Mouse (Mus musculus): ENCODE results near the gene Olfr1355.
"Not testable (repeated sequence)": the region's sequence is repeated elsewhere in the genome, so short reads cannot be mapped to it uniquely, and the experiment has no call there.

Gene Olfr1355

DNA sequence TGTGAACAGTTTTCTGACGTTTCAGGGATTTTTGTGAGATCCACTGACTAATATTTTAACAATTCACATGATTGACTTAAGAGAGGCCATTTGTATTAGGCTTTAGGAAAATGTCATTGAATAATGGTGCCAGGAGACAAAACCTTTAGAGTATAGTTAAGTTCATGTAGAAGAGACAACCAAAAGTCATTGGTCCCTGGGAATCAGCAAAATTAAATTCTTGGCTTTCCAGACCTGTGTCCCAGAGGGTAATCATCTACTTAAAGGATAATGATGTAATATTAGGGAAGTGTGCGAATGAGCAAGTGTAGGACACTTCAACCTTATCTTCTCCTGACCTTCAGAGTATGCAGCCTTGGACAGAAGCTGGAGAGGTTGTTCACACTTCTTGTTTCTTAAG, at the start of gene Olfr1355:
Gene Olfr1355 (plus strand): TSS at position 301 of the 400 bp plus-strand sequence.
- no peak for DNase-seq (ENCODE audit: low spot score in 2 of 2)

DNA sequence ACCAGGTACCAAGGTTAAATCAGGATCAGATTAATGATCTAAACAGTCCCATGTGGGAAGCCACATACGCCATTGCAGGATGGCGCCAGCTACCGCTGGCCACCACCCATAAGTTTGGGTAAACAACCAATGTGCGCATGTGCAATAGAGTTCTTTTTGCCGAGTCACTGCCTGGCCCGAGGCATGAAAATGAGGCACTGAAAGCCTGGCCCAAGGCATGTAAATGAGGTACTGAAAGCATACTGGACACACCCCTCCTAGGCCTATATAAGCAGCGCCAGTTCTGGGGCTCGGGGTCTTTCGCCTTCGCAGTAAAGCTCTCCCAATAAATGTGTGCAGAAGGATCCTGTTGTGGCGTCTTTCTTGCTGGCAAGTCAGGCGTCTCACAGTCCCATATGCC, 34.9 kb upstream of the Olfr1355 start:
- DNase-seq (ENCODE audit: low spot score in 2 of 2), result not testable (repeated sequence)

DNA sequence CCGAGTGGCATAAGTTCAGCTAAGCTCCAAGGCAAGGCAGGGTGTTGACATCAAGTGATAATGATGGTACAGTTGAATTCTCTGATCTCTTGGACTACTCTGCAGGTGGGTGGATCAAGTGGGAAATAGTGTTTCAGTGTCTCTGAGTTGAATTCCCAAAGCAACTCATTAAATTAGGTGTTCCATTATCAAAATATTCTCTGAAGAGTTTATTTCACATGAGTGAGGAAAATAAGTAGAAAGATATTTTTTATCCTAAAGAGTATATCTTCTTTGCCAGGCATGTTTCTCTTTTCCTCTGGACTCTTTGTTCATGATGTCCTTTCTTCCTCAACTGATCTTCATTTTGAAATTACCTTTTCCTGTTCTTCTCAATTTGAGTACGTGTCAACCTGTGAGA, 23.3 kb upstream of the Olfr1355 start, which contains the start of gene Olfr1356:
Gene Olfr1356 (minus strand): TSS at position 101 of the 400 bp plus-strand sequence.
- no peak for DNase-seq (ENCODE audit: low spot score in 2 of 2)

DNA sequence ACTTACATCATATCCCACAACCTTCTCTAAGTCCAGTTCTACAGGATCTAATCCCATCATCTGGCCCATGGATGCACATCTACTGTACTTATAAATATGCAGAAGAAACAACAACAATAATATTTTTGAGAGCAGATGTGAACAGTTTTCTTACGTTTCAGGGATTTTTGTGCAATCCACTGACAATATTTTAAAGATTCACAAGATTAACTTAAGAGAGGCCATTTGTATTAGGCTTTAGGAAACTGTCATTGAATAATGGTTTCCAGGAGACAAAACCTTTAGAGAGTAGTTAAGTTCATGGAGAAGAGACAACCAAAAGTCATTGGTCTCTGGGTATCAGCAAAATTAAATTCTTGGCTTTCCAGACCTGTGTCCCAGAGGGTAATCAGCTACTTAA, 37.5 kb downstream of the Olfr1355 start, which contains the start of gene Olfr1354:
Gene Olfr1354 (plus strand): TSS at position 301 of the 400 bp plus-strand sequence.
- DNase-seq (ENCODE audit: low spot score in 2 of 2), result not testable (repeated sequence)
